Mouse (Mus musculus) G1E (cell line): ENCODE data around the gene Smap2.

Experiments used
- CTCF ChIP-seq: IDR thresholded peaks from 2 replicates; pipeline ENCODE4 v1.5.1; 2012; ENCODE audit warnings: low read depth, low read length, inconsistent platforms, mixed read lengths
- TAL1 ChIP-seq: conservative IDR thresholded peaks from 2 replicates; pipeline ENCODE4 v1.6.1; 2012; ENCODE audit warnings: low read depth, low read length, inconsistent platforms, mixed read lengths

GRCm38 (mm10) chr4:121014594-121015267 lies 2.3 kb downstream of the Smap2 start:
- no peak for TF ChIP-seq CTCF
- peak; percentile 92 for TF ChIP-seq TAL1
